Mouse (Mus musculus): ENCODE measurements around the gene Cd86. TPM values are rescaled to one million over a fixed set of nuclear protein-coding genes. Genes with fewer than 3 reads are reported as not detected.
A peak's percentile ranks its signal among the peaks of the same experiment; 100 is the strongest.

Cd86 gene
- polyA plus RNA-seq, 1 experiment from 2014 or later, result 0.60 TPM

DNA sequence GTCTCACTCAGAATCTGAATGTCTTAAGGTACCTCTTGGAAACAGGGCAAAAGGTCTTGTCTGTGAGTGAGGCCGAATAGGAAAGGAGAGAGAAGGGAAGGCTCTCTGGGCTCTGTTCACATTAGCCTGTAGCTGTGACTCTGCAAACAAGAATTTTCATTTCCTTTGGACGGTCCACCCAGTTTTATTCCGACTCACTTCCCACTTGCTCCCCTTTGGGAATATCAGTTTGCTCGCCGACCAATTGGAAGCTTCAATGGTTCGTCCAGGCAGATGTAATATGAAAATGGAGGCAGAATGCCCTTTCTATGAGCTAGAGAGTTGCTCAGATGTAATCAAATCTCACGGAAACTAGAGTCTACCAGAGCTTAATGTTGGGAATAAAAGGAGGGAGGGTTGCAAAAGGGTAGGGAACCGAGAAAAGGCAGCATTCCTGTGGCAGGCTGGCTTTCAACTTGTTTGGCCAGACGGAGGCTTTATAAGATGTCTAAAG, 29.0 kb upstream of the Cd86 start:
- 0 out of 2 replicates have a peak, but pooled peaks have one; percentile 39 for ATAC-seq (replicated peaks; ENCODE audit: insufficient number of reproducible peaks, low FRiP score, low TSS enrichment, low read depth)
- Histone ChIP-seq H3K36me3 (replicated peaks; ENCODE audit: control insufficient read depth, insufficient read depth, low read depth, low read length) (no peaks in the 10 kb centered on the region), H3K9me3 (replicated peaks; ENCODE audit: control insufficient read depth, low read length) (no peaks in the 10 kb centered on the region), H3K27ac (replicated peaks; ENCODE audit: low read depth, low read length) (no peak overlapping the region), H3K4me2 (ENCODE audit: low read depth, low read length) (peak overlapping the region; percentile 29; the same call in 1 of the 2 replicates), H3K9ac (replicated peaks; ENCODE audit: low read length) (no peak overlapping the region), H3K27me3 (ENCODE audit: control insufficient read depth, insufficient read depth, low read length) (peaks cover 2% of the 10 kb centered on the region; the same call in 1 of the 2 replicates), H3K4me3 (ENCODE audit: low read depth, low read length) (0 out of 2 replicates have a peak overlapping the region, but pooled peaks have one; percentile 31), H3K4me1 (ENCODE audit: control insufficient read depth, insufficient read depth, low read length) (0 out of 2 replicates have a peak, but pooled peaks cover 2% of the 10 kb centered on the region)
- 52% methylated on average over 9 of the region's 9 CpGs for WGBS
- DNase-seq (ENCODE audit: low spot score), result peak; percentile 8

- H3K36me3 ChIP-seq (replicated peaks; ENCODE audit: control insufficient read depth, insufficient read depth, low read depth, low read length), result no peaks in the 10 kb centered on the region
- H3K9ac ChIP-seq (replicated peaks; ENCODE audit: low read length), result peak within 1 kb of the TSS; percentile 14
- ATAC-seq (replicated peaks; ENCODE audit: insufficient number of reproducible peaks, low FRiP score, low TSS enrichment, low read depth) (peak; percentile 65; the same call in 1 of the 2 replicates), DNase-seq (ENCODE audit: low spot score) (peak; percentile 31)
- H3K27me3 ChIP-seq (ENCODE audit: control insufficient read depth, insufficient read depth, low read length), result peaks cover 2% of the 10 kb centered on the region; the same call in 1 of the 2 replicates
- under 1% methylated on average over 39 of the region's 40 CpGs for WGBS
- peak within 1 kb of the TSS; percentile 31 for H3K4me3 ChIP-seq (ENCODE audit: low read depth, low read length)
- no peaks in the 10 kb centered on the region for H3K9me3 ChIP-seq (replicated peaks; ENCODE audit: control insufficient read depth, low read length)
- 0 out of 2 replicates have a peak, but pooled peaks cover 2% of the 10 kb centered on the region for H3K4me1 ChIP-seq (ENCODE audit: control insufficient read depth, insufficient read depth, low read length)
- peak within 1 kb of the TSS; percentile 63 for H3K4me2 ChIP-seq (ENCODE audit: low read depth, low read length)
- H3K27ac ChIP-seq (replicated peaks; ENCODE audit: low read depth, low read length), result no peak within 1 kb of the TSS
Observed at GRCm38 (mm10) chr16:36693818-36694413, 28.0 kb upstream of the Cd86 start, which contains the start of gene Ildr1. Gene Ildr1 (plus strand): TSS chr16:36693978.

GRCm38 (mm10) chr16:36691484-36691883, 25.6 kb upstream of the Cd86 start:
- H3K36me3 ChIP-seq (replicated peaks; ENCODE audit: control insufficient read depth, insufficient read depth, low read depth, low read length), result no peaks in the 10 kb centered on the region
- WGBS, result 75% methylated on average over 3 of the region's 3 CpGs
- H3K4me3 ChIP-seq (ENCODE audit: low read depth, low read length), result no peak overlapping the region
- no peak overlapping the region for H3K4me2 ChIP-seq (ENCODE audit: low read depth, low read length)
- H3K27me3 ChIP-seq (ENCODE audit: control insufficient read depth, insufficient read depth, low read length), result peaks cover 2% of the 10 kb centered on the region; the same call in 1 of the 2 replicates
- no peak for ATAC-seq (replicated peaks; ENCODE audit: insufficient number of reproducible peaks, low FRiP score, low TSS enrichment, low read depth)
- DNase-seq (ENCODE audit: low spot score), result no peak
- no peaks in the 10 kb centered on the region for H3K9me3 ChIP-seq (replicated peaks; ENCODE audit: control insufficient read depth, low read length)
- no peak overlapping the region for H3K9ac ChIP-seq (replicated peaks; ENCODE audit: low read length)
- 0 out of 2 replicates have a peak, but pooled peaks cover 2% of the 10 kb centered on the region for H3K4me1 ChIP-seq (ENCODE audit: control insufficient read depth, insufficient read depth, low read length)
- H3K27ac ChIP-seq (replicated peaks; ENCODE audit: low read depth, low read length), result no peak overlapping the region

DNA sequence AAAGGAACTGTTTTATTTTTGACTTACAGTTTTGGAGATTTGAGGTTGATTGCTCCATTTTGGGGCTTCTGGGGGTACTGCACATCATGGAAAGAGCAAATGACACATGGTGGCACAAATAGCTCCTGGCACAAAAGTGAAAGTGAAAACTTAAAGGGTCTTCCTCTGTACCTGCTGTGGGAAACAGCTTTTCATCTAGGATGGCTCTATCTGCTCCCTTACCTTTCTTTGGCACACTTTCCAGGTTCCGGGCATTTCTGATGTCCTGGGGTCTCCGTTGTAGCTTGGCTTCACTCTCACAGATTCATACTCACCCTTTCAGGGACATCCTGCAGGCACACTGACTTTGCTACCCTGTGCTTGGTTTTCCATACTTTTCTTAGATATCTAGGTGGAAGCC, 22.2 kb upstream of the Cd86 start:
- Histone ChIP-seq H3K9me3 (replicated peaks; ENCODE audit: control insufficient read depth, low read length) (no peaks in the 10 kb centered on the region), H3K36me3 (replicated peaks; ENCODE audit: control insufficient read depth, insufficient read depth, low read depth, low read length) (no peaks in the 10 kb centered on the region), H3K27ac (replicated peaks; ENCODE audit: low read depth, low read length) (no peak overlapping the region), H3K4me1 (ENCODE audit: control insufficient read depth, insufficient read depth, low read length) (no peaks in the 10 kb centered on the region), H3K4me3 (ENCODE audit: low read depth, low read length) (no peak overlapping the region), H3K27me3 (ENCODE audit: control insufficient read depth, insufficient read depth, low read length) (no peaks in the 10 kb centered on the region), H3K4me2 (ENCODE audit: low read depth, low read length) (no peak overlapping the region), H3K9ac (replicated peaks; ENCODE audit: low read length) (no peak overlapping the region)
- DNase-seq (ENCODE audit: low spot score) (no peak), ATAC-seq (replicated peaks; ENCODE audit: insufficient number of reproducible peaks, low FRiP score, low TSS enrichment, low read depth) (no peak)
- 86% methylated on average over 2 of the region's 2 CpGs for WGBS

GRCm38 (mm10) chr16:36684325-36684918, 18.5 kb upstream of the Cd86 start:
- no peaks in the 10 kb centered on the region for H3K36me3 ChIP-seq (replicated peaks; ENCODE audit: control insufficient read depth, insufficient read depth, low read depth, low read length)
- H3K4me2 ChIP-seq (ENCODE audit: low read depth, low read length), result no peak overlapping the region
- no peaks in the 10 kb centered on the region for H3K4me1 ChIP-seq (ENCODE audit: control insufficient read depth, insufficient read depth, low read length)
- WGBS, result 75% methylated on average over 6 of the region's 6 CpGs
- no peak overlapping the region for H3K4me3 ChIP-seq (ENCODE audit: low read depth, low read length)
- H3K27ac ChIP-seq (replicated peaks; ENCODE audit: low read depth, low read length), result no peak overlapping the region
- no peak overlapping the region for H3K9ac ChIP-seq (replicated peaks; ENCODE audit: low read length)
- H3K27me3 ChIP-seq (ENCODE audit: control insufficient read depth, insufficient read depth, low read length), result no peaks in the 10 kb centered on the region
- DNase-seq (ENCODE audit: low spot score), result no peak
- no peak for ATAC-seq (replicated peaks; ENCODE audit: insufficient number of reproducible peaks, low FRiP score, low TSS enrichment, low read depth)
- no peaks in the 10 kb centered on the region for H3K9me3 ChIP-seq (replicated peaks; ENCODE audit: control insufficient read depth, low read length)

- Histone ChIP-seq H3K4me3 (ENCODE audit: low read depth, low read length) (no peak overlapping the region), H3K4me1 (ENCODE audit: control insufficient read depth, insufficient read depth, low read length) (no peaks in the 10 kb centered on the region), H3K27me3 (ENCODE audit: control insufficient read depth, insufficient read depth, low read length) (no peaks in the 10 kb centered on the region), H3K9ac (replicated peaks; ENCODE audit: low read length) (no peak overlapping the region), H3K9me3 (replicated peaks; ENCODE audit: control insufficient read depth, low read length) (no peaks in the 10 kb centered on the region), H3K36me3 (replicated peaks; ENCODE audit: control insufficient read depth, insufficient read depth, low read depth, low read length) (no peaks in the 10 kb centered on the region), H3K4me2 (ENCODE audit: low read depth, low read length) (no peak overlapping the region), H3K27ac (replicated peaks; ENCODE audit: low read depth, low read length) (no peak overlapping the region)
- WGBS, result 88% methylated on average over 3 of the region's 3 CpGs
- ATAC-seq (replicated peaks; ENCODE audit: insufficient number of reproducible peaks, low FRiP score, low TSS enrichment, low read depth), result no peak
- DNase-seq (ENCODE audit: low spot score), result no peak
Observed at GRCm38 (mm10) chr16:36681829-36682228, 15.9 kb upstream of the Cd86 start.

- Histone ChIP-seq H3K9me3 (replicated peaks; ENCODE audit: control insufficient read depth, low read length) (no peaks in the 10 kb centered on the region), H3K4me2 (ENCODE audit: low read depth, low read length) (no peak overlapping the region), H3K27me3 (ENCODE audit: control insufficient read depth, insufficient read depth, low read length) (no peaks in the 10 kb centered on the region), H3K36me3 (replicated peaks; ENCODE audit: control insufficient read depth, insufficient read depth, low read depth, low read length) (no peaks in the 10 kb centered on the region), H3K27ac (replicated peaks; ENCODE audit: low read depth, low read length) (no peak overlapping the region), H3K9ac (replicated peaks; ENCODE audit: low read length) (no peak overlapping the region), H3K4me3 (ENCODE audit: low read depth, low read length) (no peak overlapping the region), H3K4me1 (ENCODE audit: control insufficient read depth, insufficient read depth, low read length) (no peaks in the 10 kb centered on the region)
- no peak for ATAC-seq (replicated peaks; ENCODE audit: insufficient number of reproducible peaks, low FRiP score, low TSS enrichment, low read depth)
- no peak for DNase-seq (ENCODE audit: low spot score)
- WGBS, result 88% methylated on average over 2 of the region's 2 CpGs
Observed at GRCm38 (mm10) chr16:36675902-36676301, 10.0 kb upstream of the Cd86 start.

GRCm38 (mm10) chr16:36675304-36675703, 9.4 kb upstream of the Cd86 start:
- H3K9me3 ChIP-seq (replicated peaks; ENCODE audit: control insufficient read depth, low read length), result no peaks in the 10 kb centered on the region
- H3K27ac ChIP-seq (replicated peaks; ENCODE audit: low read depth, low read length), result no peak overlapping the region
- H3K36me3 ChIP-seq (replicated peaks; ENCODE audit: control insufficient read depth, insufficient read depth, low read depth, low read length), result no peaks in the 10 kb centered on the region
- H3K4me2 ChIP-seq (ENCODE audit: low read depth, low read length), result no peak overlapping the region
- no peaks in the 10 kb centered on the region for H3K27me3 ChIP-seq (ENCODE audit: control insufficient read depth, insufficient read depth, low read length)
- 44% methylated on average over 2 of the region's 2 CpGs for whole genome bisulfite sequencing
- DNase-seq (ENCODE audit: low spot score), result no peak
- no peaks in the 10 kb centered on the region for H3K4me1 ChIP-seq (ENCODE audit: control insufficient read depth, insufficient read depth, low read length)
- ATAC-seq (replicated peaks; ENCODE audit: insufficient number of reproducible peaks, low FRiP score, low TSS enrichment, low read depth), result no peak
- H3K4me3 ChIP-seq (ENCODE audit: low read depth, low read length), result no peak overlapping the region
- H3K9ac ChIP-seq (replicated peaks; ENCODE audit: low read length), result no peak overlapping the region

All from embryonic facial prominence, embryonic 11.5 days (tissue).